Mouse (Mus musculus) kidney, adult 18-20 months (tissue): ENCODE results near the gene Vps37b.
"Not testable (repeated sequence)": the region's sequence is repeated elsewhere in the genome, so short reads cannot be mapped to it uniquely, and the experiment has no call there.

Experiments used
- DNase-seq: peaks from one replicate; pipeline ENCODE4 v3.0.0; 2021

Gene Vps37b

DNA sequence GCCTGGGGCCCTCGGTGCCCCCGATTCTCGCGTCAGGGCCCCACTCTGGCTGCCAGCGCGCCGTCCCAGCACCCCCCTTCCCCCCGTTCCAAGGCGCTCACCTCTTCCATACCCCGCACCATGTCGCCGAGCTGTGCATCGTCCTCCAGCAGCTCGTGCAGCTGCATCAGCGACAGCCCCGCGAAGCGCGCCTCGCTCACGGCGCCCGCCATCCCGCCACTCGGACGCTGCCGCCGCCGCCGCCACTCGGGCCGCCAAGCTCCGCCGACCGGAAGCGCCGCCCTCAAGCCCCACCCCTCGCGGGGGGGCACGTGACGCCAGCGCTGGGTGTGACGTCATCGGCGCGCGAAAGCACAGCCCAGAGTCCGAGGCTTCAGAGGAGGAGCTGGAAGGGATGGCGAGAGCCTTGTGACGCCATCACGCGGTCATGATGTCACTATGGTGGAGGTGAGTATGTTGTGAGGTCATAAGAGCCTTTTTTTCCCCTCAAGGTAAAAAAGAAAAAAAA, at the start of gene Vps37b:
Gene Vps37b (minus strand): TSS at position 270 of the 508 bp plus-strand sequence.
- DNase-seq: peak; percentile 91

DNA sequence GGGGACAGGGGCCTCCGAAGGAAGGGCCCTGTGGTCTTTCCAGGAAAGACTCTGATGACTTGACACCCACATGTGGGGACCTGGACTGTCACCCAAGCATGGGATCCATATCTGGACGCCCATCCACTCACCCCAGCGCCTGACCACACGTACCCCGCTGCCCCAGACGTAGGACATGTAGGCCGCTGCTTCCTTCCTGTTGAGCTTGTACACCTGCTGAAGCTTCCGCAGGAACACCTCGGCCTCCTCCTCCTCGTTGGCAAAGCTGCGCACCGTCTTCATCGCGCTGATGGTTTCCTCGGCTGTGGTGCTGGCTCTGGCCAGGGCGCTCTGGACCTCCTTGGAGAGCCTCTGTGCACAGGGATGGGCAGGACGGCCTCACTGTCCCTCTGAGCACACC, 47.8 kb upstream of the Vps37b start:
- DNase-seq: no peak

DNA sequence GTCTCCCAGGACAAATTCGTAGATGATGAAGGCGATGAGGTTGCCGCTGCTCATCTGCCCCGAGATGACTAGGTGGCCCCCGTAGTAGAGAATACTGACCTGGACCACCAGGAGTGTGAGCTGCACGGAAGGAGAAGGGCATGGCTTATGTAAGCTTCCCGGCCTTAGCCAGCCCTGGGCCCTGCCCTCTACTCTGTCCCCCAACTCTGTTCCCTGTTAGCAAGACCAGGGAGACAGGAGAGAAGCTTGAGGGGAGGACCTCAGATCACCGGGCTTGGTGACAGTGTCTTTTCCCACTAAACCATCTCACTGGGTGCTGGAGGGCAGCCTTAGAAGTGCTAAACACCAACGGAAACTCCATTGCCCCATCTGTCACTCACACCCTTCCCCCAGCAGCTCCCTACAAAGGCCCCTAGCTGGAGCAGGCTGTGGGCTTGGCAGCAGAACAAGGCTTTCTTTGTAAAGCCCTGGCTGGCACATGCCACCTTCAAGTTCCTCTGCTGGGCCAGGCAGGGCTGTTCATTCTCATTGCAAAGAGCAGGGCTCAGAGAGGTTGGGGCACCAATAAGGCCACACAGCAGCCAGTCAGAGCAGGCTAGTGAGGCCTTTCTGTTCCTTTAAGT, 46.8 kb upstream of the Vps37b start:
- DNase-seq: no peak

DNA sequence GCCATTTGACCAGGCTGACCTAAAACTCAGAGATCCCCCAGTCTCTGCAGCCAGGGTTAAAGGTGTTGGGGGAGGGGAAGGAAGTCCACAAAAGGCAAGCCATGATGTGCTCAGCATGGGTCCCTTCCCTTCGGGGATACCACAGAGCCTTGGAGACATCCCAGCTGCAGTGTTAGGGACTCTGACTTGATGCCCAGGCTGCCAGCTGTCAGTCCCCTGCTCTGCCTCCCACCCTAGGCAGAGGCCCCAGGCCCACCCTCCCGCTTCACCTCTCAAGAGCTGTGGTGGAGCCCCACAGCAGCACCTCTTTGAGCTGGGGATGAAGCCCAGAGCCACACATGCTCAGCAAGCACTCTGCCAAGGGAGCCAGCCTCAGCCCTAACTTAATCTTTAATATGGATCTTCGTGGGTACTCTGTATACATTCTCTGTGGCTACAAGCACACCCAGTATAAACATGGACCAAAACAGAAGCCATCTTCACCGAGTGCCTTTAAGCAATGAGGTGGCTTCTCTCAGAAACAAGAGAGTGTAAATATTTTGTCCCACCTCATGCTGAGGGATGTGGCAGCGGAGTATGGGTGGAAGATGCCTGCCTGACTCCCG, 45.9 kb upstream of the Vps37b start:
- no peak for DNase-seq

DNA sequence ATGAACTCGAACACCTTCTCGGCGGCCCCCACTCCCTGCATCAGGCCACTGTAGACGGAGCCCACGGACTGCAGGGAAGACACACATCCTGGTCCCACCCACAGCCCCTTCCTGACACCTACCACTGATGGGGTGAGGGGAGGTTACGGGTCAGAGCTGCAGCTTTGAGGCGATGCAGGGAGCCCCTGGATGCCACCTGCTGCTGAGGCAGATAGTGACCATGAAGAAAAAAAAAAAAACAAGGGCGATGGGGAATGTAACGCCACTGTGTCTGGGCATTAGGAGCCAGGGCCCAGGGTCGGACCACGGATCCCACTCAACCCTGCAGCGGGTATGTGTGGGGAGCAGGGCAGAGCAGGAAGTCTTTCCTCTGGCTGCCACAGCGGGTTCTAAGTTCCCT, 45.2 kb upstream of the Vps37b start:
- DNase-seq: no peak

DNA sequence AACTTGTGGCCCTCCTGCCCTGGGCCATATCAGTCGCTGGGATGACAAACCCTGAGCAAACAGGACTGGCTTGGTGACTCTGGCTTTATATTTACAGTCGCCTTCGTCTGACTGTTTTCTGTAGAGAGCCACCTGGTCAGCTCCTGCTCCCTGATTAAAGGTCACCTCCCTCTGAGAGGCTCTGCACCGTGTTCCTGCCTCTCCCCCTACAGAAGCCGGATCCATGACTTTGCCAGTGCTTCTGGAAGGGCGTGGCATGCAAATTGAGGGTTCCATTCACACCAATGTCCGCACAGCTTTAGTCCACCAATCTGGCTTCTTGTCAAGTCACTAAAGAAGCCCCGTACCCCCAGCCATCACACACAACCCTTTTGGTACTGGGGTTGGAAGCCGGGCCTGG, 44.5 kb upstream of the Vps37b start:
- no peak for DNase-seq

DNA sequence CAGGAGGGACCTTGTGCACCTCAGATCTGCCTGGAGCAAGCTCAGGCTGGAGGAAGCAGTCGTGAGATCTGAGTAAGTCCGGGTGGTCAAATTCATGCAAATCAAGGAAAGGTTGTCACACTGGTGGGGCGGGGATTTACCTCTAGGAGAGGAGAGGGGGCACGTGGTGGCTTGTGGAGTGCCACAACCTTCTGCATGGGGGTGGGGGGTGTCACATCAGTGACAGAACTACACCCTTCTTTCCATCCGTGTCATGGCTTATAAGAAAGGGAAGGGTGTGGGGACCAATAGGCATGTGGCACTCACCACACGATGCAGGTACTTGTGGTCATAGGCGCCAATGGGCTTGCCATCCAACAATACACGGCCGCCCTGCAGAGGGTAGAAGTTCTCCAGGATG, 43.6 kb upstream of the Vps37b start:
- no peak for DNase-seq

DNA sequence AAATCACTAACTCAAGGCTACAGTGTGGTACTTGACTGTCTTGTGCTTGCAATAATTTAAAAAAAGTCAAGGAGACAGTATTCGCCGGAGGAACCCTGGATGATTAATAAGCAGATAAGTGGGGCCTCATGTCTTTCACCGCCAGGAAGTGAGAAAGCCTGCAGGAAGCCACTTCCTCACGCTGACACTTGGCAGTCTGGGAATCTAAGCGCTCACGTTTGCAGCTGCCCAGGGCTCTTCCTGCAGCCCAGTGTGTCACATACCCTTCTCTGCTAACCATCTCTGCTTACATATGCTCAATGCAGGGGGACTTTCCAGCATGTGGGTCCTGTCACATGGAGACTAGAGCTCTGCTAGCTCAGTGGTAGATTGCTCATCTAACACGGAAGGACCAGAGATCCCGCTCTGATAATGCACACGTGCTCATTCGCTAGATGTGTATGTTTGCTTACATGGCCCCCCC, 42.8 kb upstream of the Vps37b start:
- DNase-seq: no peak

DNA sequence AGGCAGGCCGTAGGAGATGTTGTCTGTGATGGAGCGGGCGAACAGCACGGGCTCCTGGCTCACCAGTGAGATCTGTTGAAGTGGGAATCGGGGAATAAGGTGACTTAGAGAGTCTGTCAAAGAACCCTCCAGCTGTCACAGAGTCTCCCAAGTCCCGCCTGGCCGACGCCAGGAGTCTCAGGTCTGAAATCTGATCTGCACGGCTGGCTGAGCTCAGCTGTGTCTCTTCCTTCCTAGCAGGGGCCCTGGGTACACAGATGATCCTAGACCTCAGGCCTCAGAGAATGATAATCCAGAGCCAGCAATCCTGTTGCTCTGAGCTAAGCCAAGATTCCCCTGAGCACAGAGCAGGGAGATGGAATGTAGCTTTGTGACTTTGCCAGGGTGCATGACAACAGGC, 41.6 kb upstream of the Vps37b start:
- no peak for DNase-seq

DNA sequence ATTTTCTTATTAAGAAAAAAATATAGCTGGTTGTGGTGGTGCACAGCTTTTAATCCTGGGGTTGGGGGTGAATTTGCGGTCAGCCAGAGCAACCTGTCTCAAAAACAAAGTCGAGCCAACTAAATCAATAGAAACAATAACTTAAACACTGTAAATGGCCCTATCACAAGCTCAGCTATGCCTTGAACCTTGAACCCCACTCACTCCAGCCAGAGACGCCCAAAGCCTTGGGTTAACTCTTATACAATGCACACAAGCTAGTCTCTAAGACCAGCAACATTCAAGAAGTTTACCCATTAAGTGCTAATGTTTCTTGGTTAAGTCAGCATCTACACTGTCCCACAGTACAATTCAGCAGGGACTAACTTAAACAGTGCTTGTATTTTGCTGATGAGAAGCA, 37.6 kb upstream of the Vps37b start:
- no peak for DNase-seq

DNA sequence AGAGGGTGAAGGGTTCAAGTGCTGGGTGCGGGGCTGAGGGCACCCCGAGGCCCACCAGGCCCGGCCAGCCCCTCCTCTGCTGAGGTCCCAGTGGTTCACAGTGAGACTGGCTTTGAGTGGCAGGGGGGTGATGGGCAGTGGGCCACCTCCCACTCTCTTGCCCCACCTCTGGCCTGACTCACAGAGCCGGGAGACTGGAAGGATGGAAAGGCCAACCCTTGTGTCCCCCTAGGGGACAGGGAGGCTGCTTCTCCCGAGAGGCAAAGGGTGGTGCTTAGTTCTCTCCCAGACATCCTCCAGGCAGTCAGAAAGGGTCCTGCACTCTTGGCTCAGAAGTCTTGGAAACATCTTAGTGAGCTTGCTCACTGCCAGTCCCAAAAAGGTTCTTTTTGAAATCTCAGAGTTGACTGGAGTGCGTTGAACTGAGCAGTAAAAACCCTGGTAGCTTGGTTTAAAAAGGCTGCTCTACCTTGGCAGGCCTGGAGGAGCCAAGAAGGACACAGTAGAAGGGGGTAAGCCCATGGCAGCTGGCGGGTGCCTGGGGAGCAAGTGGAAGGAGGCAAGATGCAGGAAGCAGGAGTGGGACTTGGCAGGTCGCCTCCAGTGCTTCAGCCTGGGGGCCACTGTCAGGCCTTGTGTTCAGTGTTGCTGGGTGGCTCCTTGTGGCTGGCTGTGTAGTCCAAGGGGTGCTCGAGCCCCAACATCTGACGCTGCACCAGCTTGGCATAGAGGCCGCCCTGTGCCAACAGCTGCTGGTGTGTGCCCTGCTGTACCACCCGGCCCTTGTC, 30.2 kb upstream of the Vps37b start:
- DNase-seq: no peak

DNA sequence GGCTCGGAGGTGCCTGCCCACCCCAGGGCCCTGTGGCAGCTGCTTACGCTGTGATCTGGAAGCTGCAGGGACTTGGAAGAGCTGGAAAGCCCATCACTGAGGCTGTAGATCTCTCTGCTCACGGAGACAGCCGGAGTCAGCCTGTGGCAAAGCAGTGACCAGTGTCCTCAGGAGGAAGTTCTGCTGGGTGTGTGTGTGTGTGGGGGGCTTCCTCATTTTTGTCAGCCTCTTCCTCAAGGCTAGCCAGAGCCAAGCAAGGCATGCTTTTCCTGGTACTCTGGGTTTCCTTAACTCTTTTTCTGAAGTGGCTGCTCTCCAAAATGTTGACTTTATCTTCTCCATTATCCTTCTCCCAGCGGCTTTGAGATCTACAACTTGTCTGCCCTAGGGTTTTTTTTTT, 27.6 kb upstream of the Vps37b start:
- DNase-seq: no peak

DNA sequence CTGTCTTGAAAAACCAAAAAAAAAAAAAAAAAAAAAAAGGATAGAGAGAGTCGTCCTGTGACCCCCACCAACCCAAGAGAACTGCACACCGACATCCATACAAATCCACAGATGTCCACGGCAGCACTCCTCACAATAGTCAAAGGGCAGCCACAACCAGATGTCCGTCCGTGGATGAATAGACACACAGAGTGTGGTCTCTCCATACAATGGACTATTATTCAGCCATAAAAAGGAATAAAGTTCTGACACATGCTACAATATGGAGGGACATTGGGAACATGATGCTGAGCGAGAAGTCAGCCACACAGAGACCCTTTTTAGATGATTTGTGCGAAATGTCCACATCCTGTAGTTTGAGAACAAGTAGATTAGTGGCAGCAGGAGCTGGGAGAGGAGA, 26.7 kb upstream of the Vps37b start:
- no peak for DNase-seq

DNA sequence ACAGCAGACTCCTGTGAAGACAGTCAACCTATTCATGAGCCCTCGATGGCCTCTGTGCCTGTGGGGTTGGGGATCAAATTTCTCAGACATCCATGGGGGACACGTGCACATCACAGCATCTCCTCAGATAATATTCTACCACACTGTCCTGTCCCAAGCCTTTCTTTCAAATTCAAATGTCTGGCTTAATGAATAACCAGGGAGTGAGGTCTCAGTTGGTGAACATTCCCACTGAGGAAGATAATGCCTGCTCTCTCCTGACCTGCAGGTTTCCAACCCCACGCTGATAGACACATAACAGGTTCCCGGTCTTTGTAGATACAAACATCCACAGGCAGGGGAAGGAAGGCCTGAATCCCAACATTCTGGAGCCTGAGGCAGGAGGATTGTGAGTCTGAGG, 24.9 kb upstream of the Vps37b start:
- no peak for DNase-seq

DNA sequence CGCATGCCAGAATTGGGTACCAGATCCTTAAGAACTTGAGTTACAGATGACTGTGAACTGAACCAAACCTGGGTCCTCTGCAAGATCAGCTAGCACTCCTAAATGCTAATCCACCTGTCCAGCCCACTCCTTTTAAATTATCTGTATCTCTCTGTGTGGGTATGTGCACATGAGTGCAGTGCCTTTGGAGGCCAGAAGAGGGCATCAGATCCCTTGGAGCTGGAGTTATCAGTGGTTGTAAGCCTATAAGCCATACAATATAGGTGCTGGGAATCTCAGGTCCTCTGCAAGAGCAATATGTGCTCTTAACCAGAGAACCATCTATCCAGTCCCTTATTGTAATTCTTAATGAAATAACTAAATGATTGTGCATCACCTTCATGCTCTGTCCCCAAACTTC, 24.1 kb upstream of the Vps37b start:
- no peak for DNase-seq

DNA sequence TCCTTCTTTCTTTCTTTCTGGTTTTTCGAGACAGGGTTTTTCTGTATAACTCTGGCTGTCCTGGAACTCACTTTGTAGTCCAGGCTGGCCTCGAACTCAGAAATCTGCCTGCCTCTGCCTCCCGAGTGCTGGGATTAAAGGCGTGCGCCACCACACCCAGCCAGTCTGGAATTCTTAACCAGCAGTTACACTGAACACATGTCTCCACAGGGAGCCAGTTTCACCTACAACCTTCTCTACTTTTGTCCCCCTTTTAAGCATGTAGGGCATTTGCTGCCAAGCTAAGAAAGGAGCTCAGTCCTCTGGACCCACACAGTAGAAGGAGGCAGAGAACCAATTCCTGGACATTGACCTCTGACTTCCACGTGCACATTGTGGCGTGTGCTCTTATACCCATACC, 20.6 kb upstream of the Vps37b start:
- not testable (repeated sequence) for DNase-seq

DNA sequence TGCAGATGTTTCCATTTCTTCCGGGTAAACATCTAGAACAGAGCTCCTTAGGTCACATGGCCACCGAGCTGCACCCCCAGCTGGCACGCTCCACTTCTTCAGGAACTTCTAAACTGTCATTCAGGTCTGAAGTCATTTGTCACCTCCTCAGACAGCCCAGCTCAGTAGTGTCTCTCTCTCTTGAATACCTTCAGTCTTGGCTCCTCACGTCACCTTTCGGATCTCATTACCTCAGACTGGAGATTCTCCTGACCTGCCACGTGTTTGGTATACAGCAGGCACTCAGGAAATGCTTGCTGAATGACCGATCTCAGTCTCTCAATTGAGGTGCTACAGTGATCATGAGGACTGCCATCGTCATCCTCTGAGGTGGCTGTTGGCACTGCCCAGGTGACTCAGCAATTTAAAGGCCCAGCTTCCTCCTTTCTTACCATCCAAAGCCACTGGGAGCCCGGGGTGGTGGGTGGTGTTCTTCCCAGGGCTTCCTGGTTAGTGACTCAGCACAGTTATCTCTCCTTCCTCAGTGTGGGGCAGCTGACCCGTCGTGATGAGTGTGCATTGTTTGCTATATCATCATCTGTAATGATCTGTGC, 19.9 kb upstream of the Vps37b start:
- no peak for DNase-seq

DNA sequence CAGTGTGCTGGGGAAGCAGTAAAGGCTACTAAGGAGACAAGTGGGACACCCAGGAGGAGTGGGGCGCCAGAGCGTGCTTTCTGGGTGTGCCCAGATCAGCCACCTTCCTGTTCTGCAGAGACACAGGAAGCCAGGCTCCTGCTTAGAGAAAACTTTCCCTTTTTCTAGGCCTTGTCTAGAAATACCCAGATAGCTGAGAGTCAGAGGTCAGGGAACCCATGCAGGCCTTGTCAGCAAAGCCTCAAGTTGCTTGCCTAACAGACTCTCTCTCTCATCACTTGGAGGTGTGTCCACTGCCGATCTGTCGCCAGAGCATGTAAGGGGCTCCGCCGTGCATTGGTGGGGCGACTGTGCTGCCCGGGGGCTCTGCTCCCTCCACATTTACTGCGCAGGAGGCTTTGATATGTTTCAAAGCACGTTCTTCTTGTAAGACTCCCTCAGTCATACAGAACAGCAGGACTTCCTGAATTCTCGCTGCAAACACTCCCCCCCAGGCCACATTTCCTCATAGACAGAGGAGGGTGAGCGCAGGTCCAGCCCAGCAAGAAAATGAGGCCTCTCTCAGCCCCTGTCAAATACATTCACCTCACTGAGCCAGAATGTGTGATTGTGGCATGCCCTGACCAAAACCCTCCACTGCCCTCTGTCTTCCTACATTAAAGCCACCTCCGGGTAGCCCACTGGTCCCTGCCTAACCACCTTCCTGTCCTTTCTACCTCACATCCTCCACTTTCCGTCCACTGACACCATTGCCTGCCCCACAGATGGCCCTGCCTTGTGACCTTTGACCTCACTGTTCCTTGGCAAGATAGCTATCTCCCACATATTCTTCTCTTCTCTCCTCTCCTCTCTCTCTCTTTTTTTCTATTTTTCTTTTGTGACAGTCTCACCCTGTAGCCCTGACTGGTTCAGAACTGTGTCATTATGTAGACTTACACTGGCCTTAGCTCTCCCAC, 18.3 kb upstream of the Vps37b start:
- peak; percentile 23 for DNase-seq

DNA sequence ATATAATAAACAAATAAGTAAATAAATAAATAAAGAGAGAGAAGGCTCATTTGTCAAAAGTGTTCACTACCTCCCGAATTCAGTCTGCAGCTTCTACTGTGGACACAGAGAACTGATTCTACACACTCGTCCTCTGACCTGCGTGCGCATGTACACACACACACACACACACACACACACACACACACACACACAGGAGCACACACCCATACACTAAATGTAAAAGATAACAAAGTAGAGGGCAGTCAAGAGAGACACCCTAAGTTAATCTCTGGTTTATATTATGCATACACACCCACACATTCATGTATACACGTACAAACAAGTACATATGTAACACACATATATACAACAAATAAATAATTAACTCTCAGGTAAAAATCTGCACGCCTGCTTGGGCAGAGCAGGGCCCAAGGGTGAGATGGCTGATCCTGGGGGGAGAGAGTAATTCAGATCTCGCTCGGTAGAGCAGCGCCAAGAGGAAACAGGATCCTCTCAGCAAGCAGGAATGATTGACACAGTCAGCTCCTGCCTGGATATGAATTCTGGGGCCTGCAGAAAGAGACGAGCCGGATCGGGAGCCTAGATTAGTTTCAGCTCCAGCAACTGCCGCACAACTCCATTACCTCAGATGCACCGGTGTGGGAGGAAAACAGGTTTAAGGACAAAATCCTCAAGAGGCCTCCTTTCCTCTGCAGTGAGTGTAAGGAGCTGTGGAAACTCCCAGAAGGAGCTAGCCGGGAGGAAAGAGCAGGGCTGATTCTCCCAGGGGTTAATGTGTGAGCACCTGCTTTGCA, 17.4 kb upstream of the Vps37b start:
- no peak for DNase-seq

DNA sequence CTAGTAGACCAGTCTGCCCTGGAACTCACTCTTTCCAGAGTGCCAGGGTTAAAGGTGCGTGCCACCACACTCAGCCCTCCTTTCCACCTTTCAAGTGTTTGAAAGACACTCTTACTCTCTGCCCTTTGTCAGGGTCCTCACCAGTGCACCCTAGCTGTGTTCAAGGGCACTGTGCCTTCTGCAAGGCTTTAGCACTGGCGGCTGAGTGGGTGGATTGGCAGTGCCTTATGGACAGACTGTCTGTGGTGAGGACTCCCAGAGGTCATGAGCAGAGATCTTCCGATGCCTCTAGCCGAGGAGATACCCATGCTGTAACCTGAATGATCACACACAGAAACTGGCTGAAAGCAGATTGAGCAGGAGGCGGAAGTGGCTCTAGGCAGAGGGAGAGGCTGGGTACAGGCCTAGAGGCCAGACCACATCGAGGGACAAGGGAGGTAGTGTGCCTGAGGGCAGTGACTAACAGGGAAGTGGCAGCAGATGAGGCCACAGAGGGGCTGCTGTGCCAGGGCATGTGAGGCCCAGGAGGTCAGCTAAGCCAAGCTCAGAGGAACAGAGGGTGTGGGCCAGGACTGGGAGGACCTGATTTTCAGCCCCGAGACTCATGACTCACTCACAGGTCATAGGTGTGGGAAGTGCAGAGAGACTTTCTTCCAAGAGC, 14.8 kb upstream of the Vps37b start:
- no peak for DNase-seq

DNA sequence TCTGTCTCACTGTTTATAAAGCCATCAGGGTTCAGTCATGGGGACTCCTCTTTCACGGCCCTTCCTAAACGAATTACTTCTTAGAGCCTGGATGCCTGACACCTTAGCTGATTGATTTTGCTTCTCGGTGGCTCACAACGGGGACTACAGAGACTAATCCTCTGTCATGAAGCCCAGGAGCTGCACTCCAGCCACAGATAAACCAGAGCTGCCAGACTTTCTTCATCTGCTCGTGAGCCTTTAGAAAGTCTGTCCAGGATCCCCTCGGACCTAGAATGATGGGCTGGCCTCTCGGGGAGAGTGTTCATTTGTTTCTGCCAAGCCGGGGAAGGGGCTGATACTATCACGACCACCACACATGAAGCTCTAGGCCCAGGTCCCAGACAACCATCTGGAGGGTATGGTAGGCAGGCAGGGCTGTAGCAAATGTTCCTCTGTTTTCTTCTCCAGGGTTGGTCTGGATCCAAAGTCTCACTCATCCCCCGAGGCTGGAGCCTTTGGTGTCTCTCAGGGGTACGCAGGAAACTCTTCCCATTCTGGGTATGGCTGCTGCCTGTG, 13.5 kb upstream of the Vps37b start:
- DNase-seq: no peak
